Mouse (Mus musculus) kidney, postnatal 0 days (tissue): ENCODE measurements around the gene Hdac10. TPM values are rescaled to one million over a fixed set of nuclear protein-coding genes. Genes with fewer than 3 reads are reported as not detected.

Source experiments
- ATAC-seq: fragments of 200-750 bp; cut with Nextera tagmentation; replicated peaks from 2 replicates; pipeline ENCODE4 v1.8.0; 2017; ENCODE audit warnings: low read depth, moderate number of reproducible peaks, moderate TSS enrichment, moderate library complexity; ENCODE audit not compliant: low FRiP score
- DNase-seq: peaks from one replicate; pipeline ENCODE4 v3.0.0-alpha.2; 2016; ENCODE audit warnings: low spot score
- H3K27ac ChIP-seq: fragments of 300-500 bp; sonication (generic); 2 replicates; pipeline ENCODE4 v1.5.1; 2014; ENCODE audit warnings: mild to moderate bottlenecking
- H3K27me3 ChIP-seq: fragments of 300-500 bp; sonication (generic); 2 replicates; pipeline ENCODE4 v1.6.1; 2014; ENCODE audit warnings: low read length, mixed read lengths; ENCODE audit not compliant: insufficient read depth
- H3K36me3 ChIP-seq: fragments of 300-500 bp; sonication (generic); 2 replicates; pipeline ENCODE4 v1.6.1; 2014; ENCODE audit warnings: low read length, mixed read lengths; ENCODE audit not compliant: insufficient read depth
- H3K4me1 ChIP-seq: fragments of 300-500 bp; sonication (generic); replicated peaks from 2 replicates; pipeline ENCODE4 v1.6.1; 2014; ENCODE audit warnings: antibody characterized with exemption, low read length, mixed read lengths; ENCODE audit not compliant: insufficient read depth
- H3K4me2 ChIP-seq: fragments of 300-500 bp; sonication (generic); 2 replicates; pipeline ENCODE4 v1.6.1; 2014; ENCODE audit warnings: mild to moderate bottlenecking, low read length, moderate library complexity, mixed read lengths
- H3K4me3 ChIP-seq: fragments of 300-500 bp; sonication (generic); replicated peaks from 2 replicates; pipeline ENCODE4 v1.5.1; 2014; ENCODE audit warnings: low read depth, low read length
- H3K9ac ChIP-seq: fragments of 300-500 bp; sonication (generic); 2 replicates; pipeline ENCODE4 v1.6.1; 2014; ENCODE audit warnings: low read depth, low read length
- H3K9me3 ChIP-seq: fragments of 300-500 bp; sonication (generic); replicated peaks from 2 replicates; pipeline ENCODE4 v1.6.1; 2016; ENCODE audit warnings: low read length, inconsistent platforms, mixed read lengths
- CTCF ChIP-seq: IDR thresholded peaks from 2 replicates; pipeline ENCODE4 v1.5.1; 2016; ENCODE audit warnings: antibody characterized with exemption, low read depth, mild to moderate bottlenecking, moderate library complexity
- WGBS: fragments of 180-500 bp; shearing (Covaris S2); extraction: QIAGEN DNeasy Blood & Tissue Kit; methylation state at CpG from one replicate; pipeline ENCODE4 v1.1.7; 2014; 5-methylcytosine and 5-hydroxymethylcytosine counted together
- polyA plus RNA-seq: library from polyadenylated mRNA; unstranded; fragments of >200 nt; fragmentation: Nextera tagmentation; extraction: Ambion mirVana; gene quantifications from 2 replicates; pipeline ENCODE4 v1.2.1, GENCODE M21; 2015

Hdac10 gene
- polyA plus RNA-seq, 1 experiment from 2014 or later = 13.2 TPM

DNA sequence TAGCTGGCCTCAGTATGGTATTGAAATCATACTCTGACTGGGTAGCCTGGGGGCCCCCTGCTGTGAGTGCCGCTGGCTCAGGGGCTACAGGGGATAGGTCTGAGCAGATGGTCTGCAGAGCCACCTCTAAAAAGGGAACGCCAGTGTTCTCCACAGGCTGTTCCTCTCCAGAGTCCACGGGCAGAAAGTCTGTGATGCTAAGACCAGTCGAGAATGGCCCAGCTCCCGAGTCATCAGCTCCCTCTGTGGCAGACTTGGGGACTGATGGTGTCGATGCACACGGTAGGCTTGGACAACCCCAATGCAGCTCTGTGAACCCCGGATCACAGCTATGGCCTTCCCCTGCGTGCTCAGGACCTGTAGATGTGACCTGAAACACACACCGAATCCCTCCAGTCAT, 24.6 kb downstream of the Hdac10 start:
- Histone ChIP-seq H3K27me3 (no peaks in the 10 kb centered on the region), H3K4me3 (no peak overlapping the region), H3K9ac (no peak overlapping the region), H3K36me3 (peaks cover 81% of the 10 kb centered on the region), H3K4me2 (no peak overlapping the region), H3K27ac (no peak overlapping the region), H3K9me3 (no peaks in the 10 kb centered on the region), H3K4me1 (no peaks in the 10 kb centered on the region)
- WGBS = 87% methylated on average over 10 of the region's 10 CpGs
- DNase-seq = no peak
- TF ChIP-seq CTCF = no peak
- ATAC-seq = no peak

DNA sequence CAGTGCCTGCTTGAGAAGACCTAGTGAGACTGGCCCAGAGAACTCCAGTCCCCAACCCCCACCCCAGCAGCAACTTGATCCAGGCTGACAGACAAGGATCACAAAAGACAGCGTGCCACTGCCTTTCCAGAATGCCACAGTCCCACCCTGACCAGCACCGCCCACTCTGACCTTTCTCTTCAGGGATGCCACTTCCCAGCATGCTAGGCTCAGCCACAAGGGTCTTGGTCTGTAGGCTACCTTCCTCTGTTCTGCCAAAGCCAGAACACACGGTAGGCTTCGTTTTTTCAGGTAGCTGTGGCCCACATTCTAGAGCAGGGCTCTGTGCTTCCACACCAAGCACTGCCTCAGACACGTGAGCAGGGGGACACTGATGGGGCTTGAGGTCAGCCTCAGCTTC, 25.9 kb downstream of the Hdac10 start:
- no peak for DNase-seq
- Histone ChIP-seq H3K27me3 (no peaks in the 10 kb centered on the region), H3K36me3 (peaks cover 82% of the 10 kb centered on the region), H3K4me1 (no peaks in the 10 kb centered on the region), H3K9ac (no peak overlapping the region), H3K4me3 (no peak overlapping the region), H3K9me3 (no peaks in the 10 kb centered on the region), H3K27ac (no peak overlapping the region), H3K4me2 (no peak overlapping the region)
- no peak for ATAC-seq
- no peak for TF ChIP-seq CTCF
- WGBS = 71% methylated on average over 5 of the region's 5 CpGs

DNA sequence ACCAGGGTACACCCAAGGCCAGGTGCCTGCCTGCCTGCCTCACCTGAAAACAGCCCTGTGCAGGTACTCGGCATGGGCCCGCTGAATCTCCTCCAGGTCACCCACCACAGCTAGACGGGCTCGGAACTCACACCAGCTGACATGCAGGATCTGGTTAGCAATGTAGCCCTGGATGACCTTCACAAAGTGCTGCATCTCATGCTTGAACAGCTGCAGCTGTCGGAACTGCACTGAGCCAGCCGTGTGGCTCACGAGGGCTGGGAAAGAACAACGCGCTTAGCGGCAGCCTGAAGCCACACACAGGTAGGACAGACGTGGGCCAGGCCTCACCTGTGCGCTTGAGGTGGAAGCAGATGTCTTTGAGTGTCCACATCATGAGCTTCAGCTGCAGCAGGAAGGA, 27.7 kb downstream of the Hdac10 start:
- H3K4me3 ChIP-seq = no peak overlapping the region
- H3K9ac ChIP-seq = no peak overlapping the region
- no peak overlapping the region for H3K27ac ChIP-seq
- no peak for TF ChIP-seq CTCF
- 81% methylated on average over 12 of the region's 12 CpGs for WGBS
- H3K36me3 ChIP-seq = peaks cover 87% of the 10 kb centered on the region
- DNase-seq = no peak
- no peak; the same call in 1 of the 2 replicates for ATAC-seq
- no peaks in the 10 kb centered on the region for H3K4me1 ChIP-seq
- H3K27me3 ChIP-seq = no peaks in the 10 kb centered on the region
- H3K9me3 ChIP-seq = no peaks in the 10 kb centered on the region
- H3K4me2 ChIP-seq = no peak overlapping the region

DNA sequence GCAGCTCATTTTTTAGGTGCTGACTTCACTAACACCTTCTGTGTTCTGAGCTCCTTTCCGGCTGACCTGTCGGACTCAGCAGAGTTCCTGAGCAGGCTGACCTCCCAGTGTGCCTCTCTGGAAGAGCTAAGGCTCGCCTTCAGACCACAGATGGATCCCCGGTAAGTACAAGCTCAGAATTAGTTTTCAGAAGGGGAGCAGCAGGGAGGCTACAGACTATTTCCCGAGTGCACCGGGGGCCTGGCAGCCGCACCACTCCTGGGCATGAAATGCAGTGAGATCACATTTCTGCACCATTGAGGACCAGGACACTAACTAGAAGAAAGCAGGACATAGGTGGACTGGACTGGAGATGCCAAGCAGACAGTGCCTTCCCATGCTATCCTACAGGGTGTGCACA, 29.9 kb downstream of the Hdac10 start:
- 86% methylated on average over 7 of the region's 7 CpGs for WGBS
- DNase-seq = no peak
- no peak for TF ChIP-seq CTCF

DNA sequence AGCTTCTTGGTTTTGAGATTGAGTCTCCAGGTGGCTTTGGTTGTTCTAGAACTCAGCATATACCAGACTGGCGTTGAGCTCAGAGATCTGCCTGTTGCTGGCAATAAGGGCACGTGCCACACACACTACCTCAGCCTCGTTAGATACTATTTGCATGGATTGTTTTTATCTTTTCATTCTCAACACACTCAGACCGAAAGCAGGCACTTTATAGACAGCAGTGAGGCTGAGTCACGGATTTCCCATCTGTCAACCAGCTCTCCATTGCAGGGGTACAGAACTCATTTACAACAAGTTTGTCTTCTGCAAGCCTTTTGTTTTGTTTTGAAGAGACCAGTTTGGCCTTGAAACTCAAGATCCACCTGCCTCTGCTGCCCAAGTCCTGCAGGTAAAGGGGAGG, 31.1 kb downstream of the Hdac10 start:
- H3K4me3 ChIP-seq = no peak overlapping the region
- no peak for DNase-seq
- H3K27me3 ChIP-seq = no peaks in the 10 kb centered on the region
- H3K9ac ChIP-seq = no peak overlapping the region
- H3K4me1 ChIP-seq = no peaks in the 10 kb centered on the region
- ATAC-seq = no peak
- no peak overlapping the region for H3K27ac ChIP-seq
- no peaks in the 10 kb centered on the region for H3K9me3 ChIP-seq
- no peak for TF ChIP-seq CTCF
- 92% methylated on average over 5 of the region's 5 CpGs for WGBS
- H3K4me2 ChIP-seq = no peak overlapping the region
- H3K36me3 ChIP-seq = peaks cover 89% of the 10 kb centered on the region

More for the DNA sequence above, 29.9 kb downstream of the Hdac10 start:
- H3K9ac ChIP-seq = no peak overlapping the region
- ATAC-seq = no peak
- H3K4me3 ChIP-seq = no peak overlapping the region
- no peaks in the 10 kb centered on the region for H3K9me3 ChIP-seq
- no peaks in the 10 kb centered on the region for H3K27me3 ChIP-seq
- no peaks in the 10 kb centered on the region for H3K4me1 ChIP-seq
- no peak overlapping the region for H3K27ac ChIP-seq
- H3K36me3 ChIP-seq = peaks cover 91% of the 10 kb centered on the region
- no peak overlapping the region for H3K4me2 ChIP-seq

DNA sequence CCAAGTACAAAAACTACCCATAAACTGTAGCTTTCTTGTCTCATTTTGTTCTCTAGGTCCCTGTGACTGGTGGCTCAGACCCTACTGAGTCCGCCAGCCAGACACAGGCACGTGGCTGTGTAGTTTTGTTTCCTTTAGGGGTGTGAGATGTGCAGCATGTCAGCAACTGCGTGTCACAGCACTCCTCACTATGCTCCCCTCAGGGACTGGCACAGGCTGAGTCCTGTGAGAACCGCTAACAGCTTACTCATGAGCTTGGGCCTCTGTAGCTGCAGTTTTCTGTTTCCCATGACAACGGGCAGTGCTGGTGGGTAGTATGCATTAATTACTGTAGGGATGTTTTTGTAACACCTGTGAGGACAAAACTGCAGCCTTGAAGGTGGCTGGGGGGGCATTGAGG, 36.3 kb downstream of the Hdac10 start:
- Histone ChIP-seq H3K4me2 (no peak overlapping the region), H3K9me3 (no peaks in the 10 kb centered on the region), H3K9ac (no peak overlapping the region), H3K4me1 (peaks cover 5% of the 10 kb centered on the region; the same call in 1 of the 2 replicates), H3K4me3 (no peak overlapping the region), H3K27me3 (no peaks in the 10 kb centered on the region), H3K27ac (no peak overlapping the region), H3K36me3 (peaks cover 48% of the 10 kb centered on the region)
- 85% methylated on average over 5 of the region's 5 CpGs for WGBS
- ATAC-seq (no peak), DNase-seq (no peak)
- no peak for TF ChIP-seq CTCF

DNA sequence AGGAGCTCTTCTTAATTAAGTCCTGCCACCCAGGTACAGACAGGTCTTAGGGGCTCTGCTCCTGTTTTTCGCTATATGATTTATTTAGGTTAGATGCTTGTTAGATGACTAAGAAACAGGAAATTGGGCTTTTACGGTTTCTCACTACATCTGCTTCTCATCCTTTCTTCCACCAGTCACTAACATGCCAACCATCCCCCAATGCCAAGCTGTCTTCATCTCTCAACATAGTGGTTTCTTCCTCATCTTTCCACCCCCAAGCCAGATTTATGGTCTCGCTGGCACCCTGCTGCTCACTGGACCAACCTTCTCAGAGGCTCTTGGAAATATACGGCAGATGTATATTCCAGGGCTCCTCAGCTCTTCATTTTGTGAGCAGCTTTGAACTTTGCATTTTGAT, 37.8 kb downstream of the Hdac10 start:
- no peak for ATAC-seq
- Histone ChIP-seq H3K4me1 (peaks cover 5% of the 10 kb centered on the region; the same call in 1 of the 2 replicates), H3K9ac (no peak overlapping the region), H3K36me3 (peaks cover 42% of the 10 kb centered on the region), H3K27ac (no peak overlapping the region), H3K9me3 (no peaks in the 10 kb centered on the region), H3K27me3 (no peaks in the 10 kb centered on the region), H3K4me3 (no peak overlapping the region), H3K4me2 (no peak overlapping the region)
- WGBS = 79% methylated on average over 4 of the region's 4 CpGs
- no peak for TF ChIP-seq CTCF
- DNase-seq = no peak
